ENCODE assay signal across 16 mouse cellular contexts in the genomic region with DNA sequence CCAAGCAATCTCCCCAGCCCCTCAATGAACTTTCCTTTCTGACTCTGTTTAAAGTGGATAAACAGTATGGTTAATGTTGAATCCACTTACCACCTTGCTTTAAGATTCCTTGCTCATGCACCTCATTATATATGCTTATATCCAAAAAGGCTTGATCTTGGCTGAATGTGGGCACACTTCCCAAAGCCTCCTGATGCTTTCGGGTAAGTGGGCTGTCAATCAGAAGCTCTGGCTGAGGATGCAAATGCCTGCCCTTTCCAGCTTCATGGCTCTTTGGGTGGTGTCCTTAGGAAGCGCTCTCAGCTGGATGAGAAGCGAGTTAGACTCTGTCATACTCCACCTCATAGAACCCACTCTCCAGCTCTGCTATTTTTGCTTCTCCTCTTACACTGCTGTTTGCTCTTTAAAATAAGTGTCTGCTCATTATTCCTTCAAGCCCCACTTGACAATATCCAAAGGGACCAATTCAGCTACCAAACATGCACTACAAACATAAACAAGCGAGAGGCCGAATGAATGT.
DNase-seq lines count a peak whose midpoint lies in the region; ATAC-seq and TF ChIP-seq lines count a peak whose summit lies in the region.
"Had no signal": no experiment of that assay in that cellular context is flagged by ENCODE, and none has a peak within 500 bp of the region (broad histone marks: within the 10 kb centered on the region; RNA-seq: fewer than 3 reads in every experiment).

No protein-coding gene starts in this region.

- dilution Hi-C loops in CH12.LX (cut with MboI; ENCODE audit: extremely low pct_ligation_motif_present, extremely low pct_unique_long_range_greater_than_20kb, low sequenced_read_pairs): no loop called here

- DNase-seq in frontal cortex, postnatal 10 days (ENCODE audit: low spot score in 2 of 2): no peak
- no peak for DNase-seq in layer of hippocampus, adult 2 months (ENCODE audit: low spot score in 2 of 2)
- no peak for DNase-seq in layer of hippocampus, adult 18-20 months (ENCODE audit: low spot score in 2 of 2)
- DNase-seq in CH12.LX (ENCODE audit: extremely low read depth): no peak
- peak; percentile 61 for DNase-seq in brain, adult 2 months (ENCODE audit: low read depth, low spot score)
- DNase-seq in adrenal gland, postnatal 36 days: no peak
- no peak for DNase-seq in gastrocnemius, postnatal 25 days
- DNase-seq: adrenal gland, postnatal 10 days; cerebellum, adult 18-20 months; liver had no signal

- TF ChIP-seq EP300 in CH12.LX (IDR thresholded peaks at IDR 0.05; ENCODE audit: low read length): no peak

- H3K79me2 ChIP-seq in CH12.LX (replicated peaks; ENCODE audit: control insufficient read depth, extremely low read depth, insufficient read depth, poor library complexity, severe bottlenecking): no peaks in the 10 kb centered on the region

- in situ Hi-C loops in CH12.LX (cut with MboI; ENCODE audit: low pct_ligation_motif_present, low pct_unique_long_range_greater_than_20kb, low sequenced_read_pairs): no loop called here

- no peak for TF ChIP-seq RAD21 in CH12.LX (IDR thresholded peaks at IDR 0.05; ENCODE audit: low read depth, low read length)

- no peak overlapping the region; the same call in 1 of the 2 replicates for H3K4me3 ChIP-seq in layer of hippocampus, adult 2 months
- H3K4me3 ChIP-seq in CH12.LX (replicated peaks in 1 of 3; ENCODE audit: low read depth in 2 of 3, low read length in 2 of 3, poor library complexity in 1 of 3): no peak overlapping the region
- H3K4me3 ChIP-seq: embryonic facial prominence, embryonic 13.5 days; megakaryocyte, embryonic 14.5 days had no signal

- no peaks in the 10 kb centered on the region for H3K27me3 ChIP-seq in CH12.LX (replicated peaks)
- H3K27me3 ChIP-seq: embryonic facial prominence, embryonic 13.5 days had no signal

- no peak overlapping the region for H3K9ac ChIP-seq in CH12.LX (ENCODE audit: insufficient read depth, low read depth)
- H3K9ac ChIP-seq: embryonic facial prominence, embryonic 13.5 days; hindbrain, embryonic 14.5 days had no signal

- no peaks in the 10 kb centered on the region for H3K36me3 ChIP-seq in CH12.LX (replicated peaks in 1 of 2; ENCODE audit: control insufficient read depth in 1 of 2, insufficient read depth in 1 of 2, low read length in 1 of 2)
- H3K36me3 ChIP-seq: embryonic facial prominence, embryonic 13.5 days had no signal

- no peaks in the 10 kb centered on the region for H3K9me3 ChIP-seq in CH12.LX (replicated peaks; ENCODE audit: low read length)
- H3K9me3 ChIP-seq: embryonic facial prominence, embryonic 13.5 days; megakaryocyte, embryonic 14.5 days had no signal

- H3K4me2 ChIP-seq in CH12.LX (ENCODE audit: insufficient read depth, low read depth, poor library complexity, severe bottlenecking): peak overlapping the region; percentile 16
- H3K4me2 ChIP-seq: embryonic facial prominence, embryonic 13.5 days; hindbrain, embryonic 14.5 days had no signal

- peak; percentile 18; the same call in 1 of the 2 replicates for ATAC-seq in frontal cortex, adult (ENCODE audit: low TSS enrichment)
- ATAC-seq: intestine, postnatal 0 days had no signal

- peak overlapping the region; percentile 86 for H3K27ac ChIP-seq in layer of hippocampus, adult 2 months
- H3K27ac ChIP-seq in CH12.LX (ENCODE audit: insufficient read depth, low read depth): no peak overlapping the region
- H3K27ac ChIP-seq: embryonic facial prominence, embryonic 13.5 days; hindbrain, embryonic 14.5 days; stomach, postnatal 0 days had no signal

- H3K4me1 ChIP-seq in CH12.LX (ENCODE audit: control insufficient read depth in 1 of 2, insufficient read depth in 2 of 2): peaks cover 10 to 40% of the 10 kb centered on the region in 2 experiments; a peak in 3 of 4 replicates

- no peak for TF ChIP-seq CTCF in layer of hippocampus, adult 2 months (conservative IDR thresholded peaks at IDR 0.05)
- TF ChIP-seq CTCF in CH12.LX (conservative IDR thresholded peaks at IDR 0.05 in 1 of 2, IDR thresholded peaks at IDR 0.05 in 1 of 2; ENCODE audit: low read depth in 2 of 2, low read length in 2 of 2): no peak

- TF ChIP-seq POLR2A in CH12.LX (IDR thresholded peaks at IDR 0.05; ENCODE audit: low read depth, low read length): no peak

TF ChIP-seq in CH12.LX, 34 proteins besides CTCF, POLR2A, EP300 and RAD21:
- TF ChIP-seq PAX5 (IDR thresholded peaks at IDR 0.05; ENCODE audit: low read length) (no peak), MAFK (IDR thresholded peaks at IDR 0.05; ENCODE audit: insufficient replicate concordance, low read length) (no peak), MYC (IDR thresholded peaks at IDR 0.05; ENCODE audit: low read depth, low read length) (no peak), GABPA (IDR thresholded peaks at IDR 0.05; ENCODE audit: insufficient replicate concordance, low read depth, low read length) (no peak), ZC3H11A (IDR thresholded peaks at IDR 0.05; ENCODE audit: low read depth, low read length) (no peak), NRF1 (IDR thresholded peaks at IDR 0.05; ENCODE audit: low read depth, low read length) (no peak), TCF12 (IDR thresholded peaks at IDR 0.05; ENCODE audit: low read depth, low read length) (no peak; the same call in 1 of the 2 replicates), SMC3 (IDR thresholded peaks at IDR 0.05; ENCODE audit: low read depth, low read length) (no peak), MAZ (IDR thresholded peaks at IDR 0.05; ENCODE audit: low read depth, low read length) (no peak), MEF2A (IDR thresholded peaks at IDR 0.05; ENCODE audit: borderline replicate concordance, low read depth, low read length) (no peak), JUN (IDR thresholded peaks at IDR 0.05; ENCODE audit: insufficient read depth, low read depth, low read length) (no peak), CHD1 (IDR thresholded peaks at IDR 0.05; ENCODE audit: low read depth, low read length) (no peak), ETS1 (conservative IDR thresholded peaks at IDR 0.05; ENCODE audit: low read depth, low read length) (no peak), HCFC1 (IDR thresholded peaks at IDR 0.05; ENCODE audit: low read depth, low read length) (no peak), IRF4 (IDR thresholded peaks at IDR 0.05; ENCODE audit: low read depth, low read length) (no peak), RCOR1 (conservative IDR thresholded peaks at IDR 0.05; ENCODE audit: low read depth, low read length) (no peak)
